Mouse (Mus musculus) retina, adult 2 months (tissue): Measurements from ENCODE around the gene Gm3880.
"Not testable (repeated sequence)": the region's sequence is repeated elsewhere in the genome, so short reads cannot be mapped to it uniquely, and the experiment has no call there.

ENCODE experiments used
- DNase-seq: peaks from one replicate; pipeline ENCODE4 v3.0.0-alpha.2; 2012; ENCODE audit warnings: low read depth, low spot score

Gene Gm3880

DNA sequence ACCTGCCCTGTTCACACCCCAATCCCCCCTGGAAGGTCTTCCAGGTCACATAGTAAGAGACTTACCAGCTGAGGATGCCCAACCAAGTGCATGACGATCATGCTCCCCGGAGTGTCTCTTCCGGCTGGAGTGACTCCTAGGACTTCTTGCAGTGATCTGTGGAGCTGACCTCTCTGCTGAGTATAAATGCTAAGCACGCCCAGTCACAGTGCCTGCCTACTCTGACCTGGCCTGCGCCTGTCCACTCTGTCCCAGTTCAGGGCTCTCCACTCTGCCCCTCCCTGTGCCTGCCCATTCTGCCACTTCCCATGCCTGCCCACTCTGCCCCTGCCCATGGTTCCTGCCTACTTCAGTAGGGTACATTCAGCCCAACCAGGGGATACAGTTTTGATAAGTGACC, at the start of gene Gm3880:
Gene Gm3880, minus strand, starts transcription at position 101 of the 400 bp plus-strand sequence.
- DNase-seq = not testable (repeated sequence)

DNA sequence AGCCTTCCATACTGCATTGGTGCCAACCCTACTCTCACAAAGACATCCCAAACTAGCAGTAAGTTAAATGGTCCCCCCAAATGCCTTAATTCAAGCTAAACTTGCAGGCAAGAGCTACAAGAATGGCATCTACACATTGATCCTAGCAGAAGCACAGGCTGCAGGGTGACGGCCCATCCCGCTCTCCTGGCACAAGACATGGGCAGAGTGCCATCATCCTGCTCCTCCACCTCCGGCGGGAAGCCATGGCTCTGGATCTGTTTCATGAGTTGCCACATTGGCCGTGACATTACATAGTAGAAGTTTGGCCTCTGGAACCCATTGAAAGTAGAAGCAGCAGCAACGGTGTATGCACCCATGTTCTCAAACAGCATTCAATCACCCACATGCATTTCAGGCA, 37.5 kb upstream of the Gm3880 start:
- DNase-seq = not testable (repeated sequence)

DNA sequence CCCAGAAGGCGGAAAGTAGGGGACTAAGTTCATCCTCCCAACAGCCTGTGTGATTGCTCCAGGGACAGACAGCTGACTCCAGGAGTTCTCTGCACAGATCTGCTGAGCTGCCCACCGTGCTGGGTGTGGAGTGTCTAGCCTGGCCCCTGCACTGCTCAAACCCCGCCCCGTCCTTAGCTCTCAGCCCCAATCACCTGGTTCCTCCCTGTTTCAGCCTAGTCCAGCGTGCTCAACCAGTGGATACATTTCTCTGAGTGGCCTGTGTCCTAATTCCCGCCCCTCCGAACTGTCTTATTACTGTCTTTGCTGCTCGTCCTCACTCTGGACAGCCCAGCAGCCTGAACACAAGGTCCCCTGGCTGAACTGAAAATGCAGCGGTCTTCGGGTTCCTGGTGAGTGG, 20.8 kb upstream of the Gm3880 start, which contains the start of the genes Gm9112 and Dmrtc1b:
Gene Gm9112, minus strand, starts transcription at position 101 of the 400 bp plus-strand sequence.
Gene Dmrtc1b, plus strand, starts transcription at position 331 of the 400 bp plus-strand sequence.
- not testable (repeated sequence) for DNase-seq

DNA sequence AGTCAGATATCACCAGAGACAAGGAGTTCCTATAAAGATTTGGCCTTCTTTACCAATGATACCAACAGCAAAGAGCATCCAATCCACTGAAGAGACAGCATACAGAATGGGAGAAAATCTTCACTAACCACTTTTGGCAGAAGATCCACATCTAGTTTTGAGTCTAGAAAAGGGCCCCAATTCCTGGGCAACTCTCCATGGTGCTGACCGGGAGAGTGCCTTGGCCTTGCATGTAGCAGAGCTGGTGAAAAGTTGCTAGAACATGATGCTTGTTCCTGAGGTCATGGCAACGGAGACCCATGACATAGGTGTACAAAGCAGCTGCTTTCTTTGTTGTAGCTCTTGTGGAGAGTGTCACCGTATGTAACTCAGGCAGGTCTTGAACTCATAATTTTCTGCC, 13.9 kb upstream of the Gm3880 start:
- not testable (repeated sequence) for DNase-seq

DNA sequence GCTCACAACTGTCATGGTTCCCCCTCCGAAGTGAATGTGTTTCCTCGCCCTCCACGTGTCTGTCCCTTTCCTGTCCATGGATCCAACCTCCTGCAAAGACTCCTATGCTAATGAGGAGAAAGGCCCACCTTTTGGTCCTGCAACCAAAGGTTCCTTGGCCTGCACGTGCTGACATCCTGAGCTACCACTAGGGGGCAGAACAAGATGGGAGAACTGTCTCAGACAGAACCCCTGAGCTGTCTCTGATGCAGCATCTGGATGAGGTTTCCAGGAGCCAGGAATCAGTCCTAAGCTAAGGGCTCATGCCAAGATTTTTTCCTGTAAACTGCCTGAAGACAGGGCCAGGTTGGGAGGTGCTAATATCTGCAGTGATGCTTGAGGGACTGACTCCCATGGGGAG, 2.5 kb upstream of the Gm3880 start:
- not testable (repeated sequence) for DNase-seq

DNA sequence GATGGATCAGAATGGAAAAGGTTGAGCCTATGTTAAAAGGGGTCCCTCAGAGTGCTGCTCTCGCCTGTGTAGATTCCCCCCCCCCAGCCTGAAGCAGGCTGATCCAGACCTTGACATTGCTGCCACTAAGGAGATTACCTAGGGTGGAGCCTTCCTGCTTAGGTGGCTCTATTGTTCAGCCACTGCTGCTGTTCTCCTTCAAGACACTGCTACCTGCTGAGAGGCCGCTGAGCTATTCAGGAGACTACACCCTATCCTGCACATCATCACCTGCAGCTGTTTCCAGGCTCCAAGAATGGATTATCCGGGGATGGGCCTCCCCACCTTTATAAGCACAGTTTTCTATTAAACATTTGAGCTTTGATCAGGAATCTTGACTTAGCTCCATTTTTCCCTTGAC, 2.1 kb downstream of the Gm3880 start:
- not testable (repeated sequence) for DNase-seq

DNA sequence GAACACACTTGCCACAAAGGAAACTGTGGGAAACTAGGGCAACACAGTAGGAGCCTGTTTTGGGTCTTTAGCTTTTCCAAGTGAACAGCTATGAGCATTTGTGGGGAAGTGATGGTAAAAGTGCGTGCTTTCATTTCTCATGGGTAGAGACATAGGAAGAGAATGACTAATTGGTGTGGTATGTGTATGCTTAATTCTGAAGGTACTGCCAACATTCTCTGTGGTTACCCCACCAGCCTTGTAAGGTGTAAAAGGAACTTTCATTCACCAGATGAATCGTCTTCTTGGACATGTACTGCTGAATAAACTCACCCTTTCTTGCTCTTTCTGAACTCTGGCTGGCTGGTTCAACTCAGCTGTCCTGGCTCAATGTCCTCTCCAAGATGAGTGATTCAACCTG, 20.1 kb downstream of the Gm3880 start:
- no peak for DNase-seq

DNA sequence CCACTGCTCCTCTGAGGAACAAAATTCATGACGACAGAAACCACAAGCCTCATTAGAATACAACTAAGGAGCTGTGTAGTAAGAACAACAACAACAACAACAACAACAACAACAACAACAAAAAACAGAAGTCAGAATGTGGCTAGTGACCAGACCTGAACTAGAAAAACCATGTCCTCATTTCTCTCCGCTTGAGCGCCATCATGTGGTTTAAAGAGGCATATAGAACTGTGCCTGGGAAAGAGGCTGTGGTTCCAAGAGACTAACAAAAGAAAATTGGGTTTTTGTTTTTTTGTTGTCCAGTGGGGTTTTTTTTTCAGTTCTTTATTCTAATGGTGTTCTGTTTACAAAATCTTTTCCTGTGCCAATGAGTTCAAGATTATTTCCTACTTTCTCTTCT, 26.1 kb downstream of the Gm3880 start:
- no peak for DNase-seq

DNA sequence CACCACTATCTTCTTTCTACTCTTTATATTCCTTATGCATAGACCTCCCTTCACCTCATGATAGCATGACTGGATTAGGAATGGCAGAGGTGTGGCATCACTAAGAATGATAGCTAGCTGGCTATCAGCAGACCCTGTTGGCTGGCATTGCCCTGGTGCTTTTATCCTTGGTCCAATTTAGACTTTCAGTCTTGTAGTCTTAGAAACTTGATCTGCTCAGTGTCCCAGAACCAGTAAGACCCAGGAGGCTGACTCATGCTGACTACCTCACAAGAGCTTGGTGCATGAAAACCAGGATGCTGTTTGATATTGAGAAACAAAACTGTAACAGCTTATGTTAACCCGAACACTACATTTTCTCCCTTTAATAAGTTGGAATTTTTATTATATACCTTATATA, 41.1 kb downstream of the Gm3880 start:
- DNase-seq = no peak

DNA sequence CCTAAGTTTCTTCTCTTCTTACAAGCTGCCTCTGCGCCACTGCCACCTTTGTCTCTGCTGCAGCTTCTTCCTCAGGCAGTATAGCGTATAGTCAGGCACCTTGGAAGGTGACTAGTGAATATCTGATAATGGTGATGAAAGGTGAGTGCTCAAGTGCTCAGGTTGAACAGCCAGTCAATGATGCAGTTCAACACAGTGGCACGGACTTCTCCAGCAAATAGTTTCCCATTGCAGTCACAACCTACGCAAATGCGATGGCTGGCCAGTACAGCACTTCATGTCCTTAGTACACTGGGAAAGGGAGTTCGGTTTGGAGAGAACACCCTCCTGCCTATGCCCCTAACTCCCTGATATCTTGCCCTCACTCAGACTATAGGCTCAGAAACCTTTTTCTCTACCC, 41.6 kb downstream of the Gm3880 start:
- DNase-seq = no peak

DNA sequence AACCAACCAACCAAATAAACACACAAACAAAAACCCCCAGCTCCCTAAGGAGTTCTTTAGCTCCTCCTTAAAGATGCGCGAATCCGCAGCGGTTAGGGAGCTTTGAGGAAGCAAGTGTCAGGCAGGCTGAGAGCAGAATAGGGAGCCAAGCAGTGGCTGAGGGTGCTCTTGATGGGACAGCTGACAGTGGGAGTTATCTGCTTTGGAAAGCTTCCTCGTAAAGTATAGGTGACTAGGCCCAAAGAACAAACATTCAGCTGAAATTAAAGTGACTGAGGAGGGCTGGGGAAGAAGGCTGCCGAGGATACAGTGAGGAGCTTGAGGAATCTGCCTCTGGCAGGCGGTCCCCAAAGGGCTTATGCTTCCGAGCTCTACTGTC, 42.2 kb downstream of the Gm3880 start:
- DNase-seq = no peak

DNA sequence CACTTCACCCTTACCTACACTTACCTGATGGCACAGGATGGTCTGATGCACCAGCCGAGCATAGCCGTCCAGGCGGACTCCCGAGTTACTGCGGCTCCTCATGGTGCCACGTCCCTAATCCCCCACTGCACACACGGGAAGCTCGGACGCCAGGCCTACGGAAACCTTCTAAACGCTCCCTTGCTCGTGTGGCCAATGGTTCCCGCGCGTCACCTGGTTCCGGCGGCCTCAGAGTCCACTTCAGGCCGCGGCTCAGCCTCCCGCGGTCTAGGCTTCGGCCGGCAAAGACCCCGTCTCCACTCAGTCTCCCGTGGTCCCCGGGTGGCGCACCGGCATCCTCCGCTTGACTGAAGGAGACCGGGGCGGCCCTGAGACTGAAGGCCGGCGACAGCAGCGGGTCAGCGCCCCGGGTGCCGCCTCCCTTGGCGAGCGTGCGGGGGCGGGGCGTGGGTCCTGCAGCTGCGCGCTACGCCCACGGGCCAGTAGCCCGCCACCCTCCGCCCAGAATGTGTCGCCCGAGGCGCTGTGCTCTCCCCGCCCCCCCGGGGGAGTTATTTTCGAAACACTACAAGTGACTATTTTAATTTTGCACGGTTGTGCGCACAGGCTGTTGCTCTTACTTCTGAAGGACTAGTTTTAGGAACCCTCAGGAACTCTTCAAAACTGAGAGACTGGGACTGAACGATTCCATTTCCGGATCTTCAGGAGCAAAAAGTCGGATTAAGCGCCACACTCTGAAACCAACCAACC, 42.8 kb downstream of the Gm3880 start, which contains the start of gene Phka1:
Gene Phka1, minus strand, starts transcription at position 424 of the 750 bp plus-strand sequence.
- DNase-seq = peak; percentile 42
